Mouse (Mus musculus): ENCODE data around the gene Rhbdd1. TPM values are rescaled to one million over a fixed set of nuclear protein-coding genes. Genes with fewer than 3 reads are reported as not detected.

Gene Rhbdd1
- polyA plus RNA-seq, 1 experiment from 2014 or later: 7.5 TPM

- Histone ChIP-seq H3K9ac (ENCODE audit: low read length) (peak overlapping the region; percentile 64), H3K4me1 (replicated peaks; ENCODE audit: control insufficient read depth, insufficient read depth, low read length) (peaks cover 13% of the 10 kb centered on the region), H3K4me2 (ENCODE audit: low read depth, low read length, severe bottlenecking) (peak overlapping the region; percentile 57), H3K4me3 (ENCODE audit: low read depth, low read length) (peak overlapping the region; percentile 37), H3K27ac (ENCODE audit: low read depth, low read length) (peak overlapping the region; percentile 81), H3K27me3 (ENCODE audit: control insufficient read depth, insufficient read depth, low read length) (no peaks in the 10 kb centered on the region), H3K9me3 (ENCODE audit: control insufficient read depth, low read length) (no peaks in the 10 kb centered on the region; the same call in 1 of the 2 replicates), H3K36me3 (ENCODE audit: control insufficient read depth, insufficient read depth, low read length) (peaks cover 12% of the 10 kb centered on the region)
- no peak for DNase-seq (ENCODE audit: low spot score)
- WGBS: 5% methylated on average over 1 of the region's 1 CpGs
- ATAC-seq (replicated peaks; ENCODE audit: low FRiP score): no peak
Measured at GRCm38 (mm10) chr1:82283901-82284301, 32.4 kb upstream of the Rhbdd1 start.

GRCm38 (mm10) chr1:82284403-82284802, 31.8 kb upstream of the Rhbdd1 start:
- peaks cover 17% of the 10 kb centered on the region for H3K36me3 ChIP-seq (ENCODE audit: control insufficient read depth, insufficient read depth, low read length)
- DNase-seq (ENCODE audit: low spot score): no peak

GRCm38 (mm10) chr1:82285461-82286189, 30.6 kb upstream of the Rhbdd1 start:
- Histone ChIP-seq H3K36me3 (ENCODE audit: control insufficient read depth, insufficient read depth, low read length) (peaks cover 17% of the 10 kb centered on the region), H3K9me3 (ENCODE audit: control insufficient read depth, low read length) (no peaks in the 10 kb centered on the region; the same call in 1 of the 2 replicates), H3K4me2 (ENCODE audit: low read depth, low read length, severe bottlenecking) (peak overlapping the region; percentile 57), H3K9ac (ENCODE audit: low read length) (peak overlapping the region; percentile 66), H3K27ac (ENCODE audit: low read depth, low read length) (0 out of 2 replicates have a peak overlapping the region, but pooled peaks have one; percentile 42), H3K27me3 (ENCODE audit: control insufficient read depth, insufficient read depth, low read length) (no peaks in the 10 kb centered on the region), H3K4me3 (ENCODE audit: low read depth, low read length) (peak overlapping the region; percentile 37), H3K4me1 (replicated peaks; ENCODE audit: control insufficient read depth, insufficient read depth, low read length) (peaks cover 21% of the 10 kb centered on the region)
- 29% methylated on average over 5 of the region's 5 CpGs for WGBS
- ATAC-seq (replicated peaks; ENCODE audit: low FRiP score) (no peak), DNase-seq (ENCODE audit: low spot score) (no peak)

More at GRCm38 (mm10) chr1:82284403-82284802, 31.8 kb upstream of the Rhbdd1 start:
- no peaks in the 10 kb centered on the region for H3K27me3 ChIP-seq (ENCODE audit: control insufficient read depth, insufficient read depth, low read length)
- 29% methylated on average over 4 of the region's 4 CpGs for WGBS
- H3K4me2 ChIP-seq (ENCODE audit: low read depth, low read length, severe bottlenecking): peak overlapping the region; percentile 57
- H3K9me3 ChIP-seq (ENCODE audit: control insufficient read depth, low read length): no peaks in the 10 kb centered on the region; the same call in 1 of the 2 replicates
- peak overlapping the region; percentile 64 for H3K9ac ChIP-seq (ENCODE audit: low read length)
- peak overlapping the region; percentile 37 for H3K4me3 ChIP-seq (ENCODE audit: low read depth, low read length)
- peak overlapping the region; percentile 81; the same call in 1 of the 2 replicates for H3K27ac ChIP-seq (ENCODE audit: low read depth, low read length)
- no peak for ATAC-seq (replicated peaks; ENCODE audit: low FRiP score)
- peaks cover 18% of the 10 kb centered on the region for H3K4me1 ChIP-seq (replicated peaks; ENCODE audit: control insufficient read depth, insufficient read depth, low read length)

GRCm38 (mm10) chr1:82286190-82287051, 29.8 kb upstream of the Rhbdd1 start:
- WGBS: 20% methylated on average over 15 of the region's 15 CpGs
- ATAC-seq (replicated peaks; ENCODE audit: low FRiP score) (no peak), DNase-seq (ENCODE audit: low spot score) (no peak)
- Histone ChIP-seq H3K4me1 (replicated peaks; ENCODE audit: control insufficient read depth, insufficient read depth, low read length) (peaks cover 20% of the 10 kb centered on the region), H3K4me3 (ENCODE audit: low read depth, low read length) (peak overlapping the region; percentile 37), H3K9ac (ENCODE audit: low read length) (peak overlapping the region; percentile 66), H3K9me3 (ENCODE audit: control insufficient read depth, low read length) (no peaks in the 10 kb centered on the region; the same call in 1 of the 2 replicates), H3K4me2 (ENCODE audit: low read depth, low read length, severe bottlenecking) (peak overlapping the region; percentile 57), H3K27ac (ENCODE audit: low read depth, low read length) (0 out of 2 replicates have a peak overlapping the region, but pooled peaks have one; percentile 42), H3K36me3 (ENCODE audit: control insufficient read depth, insufficient read depth, low read length) (peaks cover 17% of the 10 kb centered on the region), H3K27me3 (ENCODE audit: control insufficient read depth, insufficient read depth, low read length) (no peaks in the 10 kb centered on the region)

GRCm38 (mm10) chr1:82287052-82287775, 29.0 kb upstream of the Rhbdd1 start:
- 62% methylated on average over 22 of the region's 22 CpGs for WGBS
- H3K27ac ChIP-seq (ENCODE audit: low read depth, low read length): no peak overlapping the region

GRCm38 (mm10) chr1:82287776-82288325, 28.4 kb upstream of the Rhbdd1 start:
- Histone ChIP-seq H3K4me2 (ENCODE audit: low read depth, low read length, severe bottlenecking) (peak overlapping the region; percentile 57), H3K27ac (ENCODE audit: low read depth, low read length) (no peak overlapping the region), H3K36me3 (ENCODE audit: control insufficient read depth, insufficient read depth, low read length) (peaks cover 17% of the 10 kb centered on the region), H3K4me3 (ENCODE audit: low read depth, low read length) (peak overlapping the region; percentile 37), H3K27me3 (ENCODE audit: control insufficient read depth, insufficient read depth, low read length) (no peaks in the 10 kb centered on the region), H3K9me3 (ENCODE audit: control insufficient read depth, low read length) (no peaks in the 10 kb centered on the region; the same call in 1 of the 2 replicates), H3K4me1 (replicated peaks; ENCODE audit: control insufficient read depth, insufficient read depth, low read length) (peaks cover 13% of the 10 kb centered on the region), H3K9ac (ENCODE audit: low read length) (no peak overlapping the region)
- 94% methylated on average over 16 of the region's 16 CpGs for WGBS
- ATAC-seq (replicated peaks; ENCODE audit: low FRiP score) (no peak), DNase-seq (ENCODE audit: low spot score) (peak; percentile 53)

More at GRCm38 (mm10) chr1:82287052-82287775, 29.0 kb upstream of the Rhbdd1 start:
- peak; percentile 61 for DNase-seq (ENCODE audit: low spot score)
- H3K4me2 ChIP-seq (ENCODE audit: low read depth, low read length, severe bottlenecking): peak overlapping the region; percentile 57
- H3K36me3 ChIP-seq (ENCODE audit: control insufficient read depth, insufficient read depth, low read length): peaks cover 17% of the 10 kb centered on the region
- no peaks in the 10 kb centered on the region for H3K27me3 ChIP-seq (ENCODE audit: control insufficient read depth, insufficient read depth, low read length)
- no peak for ATAC-seq (replicated peaks; ENCODE audit: low FRiP score)
- H3K9ac ChIP-seq (ENCODE audit: low read length): peak overlapping the region; percentile 66
- H3K9me3 ChIP-seq (ENCODE audit: control insufficient read depth, low read length): no peaks in the 10 kb centered on the region; the same call in 1 of the 2 replicates
- peak overlapping the region; percentile 37 for H3K4me3 ChIP-seq (ENCODE audit: low read depth, low read length)
- H3K4me1 ChIP-seq (replicated peaks; ENCODE audit: control insufficient read depth, insufficient read depth, low read length): peaks cover 17% of the 10 kb centered on the region

- Histone ChIP-seq H3K4me2 (ENCODE audit: low read depth, low read length, severe bottlenecking) (peak overlapping the region; percentile 92; the same call in 1 of the 2 replicates), H3K27ac (ENCODE audit: low read depth, low read length) (no peak overlapping the region), H3K9ac (ENCODE audit: low read length) (no peak overlapping the region)
Measured at GRCm38 (mm10) chr1:82288421-82288990, 27.7 kb upstream of the Rhbdd1 start.

More at GRCm38 (mm10) chr1:82288421-82288990, 27.7 kb upstream of the Rhbdd1 start:
- Histone ChIP-seq H3K27me3 (ENCODE audit: control insufficient read depth, insufficient read depth, low read length) (no peaks in the 10 kb centered on the region), H3K36me3 (ENCODE audit: control insufficient read depth, insufficient read depth, low read length) (peaks cover 17% of the 10 kb centered on the region), H3K9me3 (ENCODE audit: control insufficient read depth, low read length) (no peaks in the 10 kb centered on the region; the same call in 1 of the 2 replicates), H3K4me3 (ENCODE audit: low read depth, low read length) (0 out of 2 replicates have a peak overlapping the region, but pooled peaks have one; percentile 73), H3K4me1 (replicated peaks; ENCODE audit: control insufficient read depth, insufficient read depth, low read length) (peaks cover 13% of the 10 kb centered on the region)
- WGBS: 92% methylated on average over 18 of the region's 18 CpGs
- ATAC-seq (replicated peaks; ENCODE audit: low FRiP score) (no peak), DNase-seq (ENCODE audit: low spot score) (peak; percentile 59)

Data from forebrain, embryonic 11.5 days (tissue).